In genomic region chr3:135573051-135573450, GRCm38 (mm10) we compare ENCODE assay signal across 18 mouse cellular contexts.
DNase-seq lines count a peak whose midpoint lies in the region; ATAC-seq and TF ChIP-seq lines count a peak whose summit lies in the region.
"Had no signal": no experiment of that assay in that cellular context is flagged by ENCODE, and none has a peak within 500 bp of the region (broad histone marks: within the 10 kb centered on the region; RNA-seq: fewer than 3 reads in every experiment).

No protein-coding gene starts in this region.

- TF ChIP-seq CTCF in lung, adult 2 months (IDR thresholded peaks at IDR 0.05; ENCODE audit: insufficient read depth, low read length) = no peak

- no peaks in the 10 kb centered on the region for H3K27me3 ChIP-seq in heart, embryonic 12.5 days (replicated peaks)
- no peaks in the 10 kb centered on the region for H3K27me3 ChIP-seq in lung, embryonic 15.5 days
- H3K27me3 ChIP-seq in lung, embryonic 16.5 days (ENCODE audit: control insufficient read depth, insufficient read depth, low read depth, low read length) = no peaks in the 10 kb centered on the region
- no peaks in the 10 kb centered on the region for H3K27me3 ChIP-seq in intestine, embryonic 15.5 days (replicated peaks)
- H3K27me3 ChIP-seq: hindbrain, embryonic 13.5 days; limb, embryonic 13.5 days had no signal

- peaks cover 9% of the 10 kb centered on the region for H3K36me3 ChIP-seq in heart, embryonic 12.5 days
- H3K36me3 ChIP-seq in lung, embryonic 15.5 days = no peaks in the 10 kb centered on the region
- H3K36me3 ChIP-seq in lung, embryonic 16.5 days (ENCODE audit: control insufficient read depth, insufficient read depth, low read length) = no peaks in the 10 kb centered on the region
- no peaks in the 10 kb centered on the region for H3K36me3 ChIP-seq in intestine, embryonic 15.5 days
- H3K36me3 ChIP-seq: hindbrain, embryonic 13.5 days; limb, embryonic 13.5 days had no signal

- no peak for ATAC-seq in heart, embryonic 12.5 days (ENCODE audit: insufficient number of reproducible peaks, low FRiP score)
- peak; percentile 44; the same call in 1 of the 2 replicates for ATAC-seq in lung, embryonic 15.5 days (ENCODE audit: borderline replicate concordance, extremely low read depth, low FRiP score, low TSS enrichment)
- peak; percentile 74 for ATAC-seq in lung, embryonic 16.5 days (ENCODE audit: low read depth)
- no peak for ATAC-seq in intestine, embryonic 15.5 days

- H3K9ac ChIP-seq in heart, embryonic 12.5 days = no peak overlapping the region
- no peak overlapping the region for H3K9ac ChIP-seq in lung, embryonic 15.5 days
- H3K9ac ChIP-seq in lung, embryonic 16.5 days (ENCODE audit: low read length) = no peak overlapping the region
- no peak overlapping the region for H3K9ac ChIP-seq in intestine, embryonic 15.5 days
- H3K9ac ChIP-seq: hindbrain, embryonic 13.5 days; limb, embryonic 13.5 days had no signal

- H3K4me3 ChIP-seq in heart, embryonic 12.5 days = no peak overlapping the region
- H3K4me3 ChIP-seq in lung, embryonic 15.5 days = no peak overlapping the region
- no peak overlapping the region for H3K4me3 ChIP-seq in lung, adult 2 months (replicated peaks; ENCODE audit: extremely low read depth, low read depth, low read length)
- H3K4me3 ChIP-seq in lung, embryonic 16.5 days (ENCODE audit: low read length) = no peak overlapping the region
- no peak overlapping the region for H3K4me3 ChIP-seq in intestine, embryonic 15.5 days (replicated peaks)
- H3K4me3 ChIP-seq: erythroblast, embryonic 14.5 days; hindbrain, embryonic 13.5 days; limb, embryonic 13.5 days had no signal

- H3K27ac ChIP-seq in heart, embryonic 12.5 days (ENCODE audit: poor library complexity, severe bottlenecking) = no peak overlapping the region
- no peak overlapping the region for H3K27ac ChIP-seq in lung, embryonic 15.5 days
- no peak overlapping the region for H3K27ac ChIP-seq in lung, embryonic 16.5 days (ENCODE audit: low read length)
- H3K27ac ChIP-seq in intestine, embryonic 15.5 days = no peak overlapping the region
- H3K27ac ChIP-seq: hindbrain, embryonic 13.5 days; limb, embryonic 13.5 days had no signal

- H3K9me3 ChIP-seq in heart, embryonic 12.5 days (replicated peaks) = no peaks in the 10 kb centered on the region
- H3K9me3 ChIP-seq in lung, embryonic 15.5 days = no peaks in the 10 kb centered on the region
- no peaks in the 10 kb centered on the region for H3K9me3 ChIP-seq in lung, embryonic 16.5 days (ENCODE audit: control insufficient read depth, low read length)
- H3K9me3 ChIP-seq in intestine, embryonic 15.5 days = no peaks in the 10 kb centered on the region
- H3K9me3 ChIP-seq: hindbrain, embryonic 13.5 days; limb, embryonic 13.5 days had no signal

- H3K4me2 ChIP-seq in heart, embryonic 12.5 days = no peak overlapping the region
- no peak overlapping the region for H3K4me2 ChIP-seq in lung, embryonic 15.5 days
- H3K4me2 ChIP-seq in lung, embryonic 16.5 days (ENCODE audit: low read depth, low read length) = no peak overlapping the region
- H3K4me2 ChIP-seq in intestine, embryonic 15.5 days (replicated peaks) = no peak overlapping the region
- H3K4me2 ChIP-seq: hindbrain, embryonic 13.5 days; limb, embryonic 13.5 days; midbrain, embryonic 11.5 days had no signal

- TF ChIP-seq POLR2A in lung, adult 2 months (IDR thresholded peaks at IDR 0.05; ENCODE audit: borderline replicate concordance, extremely low read depth, low read depth, low read length) = no peak

- 52% methylated on average over 6 of the region's 6 CpGs for WGBS in heart, embryonic 12.5 days
- WGBS in lung, embryonic 15.5 days = 40% methylated on average over 6 of the region's 6 CpGs
- 40% methylated on average over 6 of the region's 6 CpGs for WGBS in lung, adult 2 months
- 33% methylated on average over 6 of the region's 6 CpGs for WGBS in lung, embryonic 16.5 days
- 43% methylated on average over 6 of the region's 6 CpGs for WGBS in intestine, embryonic 15.5 days

- H3K4me1 ChIP-seq in heart, embryonic 12.5 days (replicated peaks) = peaks cover 30% of the 10 kb centered on the region
- peaks cover 12% of the 10 kb centered on the region; the same call in 1 of the 2 replicates for H3K4me1 ChIP-seq in lung, embryonic 15.5 days
- H3K4me1 ChIP-seq in lung, adult 2 months (ENCODE audit: control insufficient read depth, insufficient read depth, low read length) = peaks cover 10% of the 10 kb centered on the region
- H3K4me1 ChIP-seq in lung, embryonic 16.5 days (replicated peaks; ENCODE audit: control insufficient read depth, insufficient read depth, low read length) = no peaks in the 10 kb centered on the region
- no peaks in the 10 kb centered on the region for H3K4me1 ChIP-seq in intestine, embryonic 15.5 days (replicated peaks)
- H3K4me1 ChIP-seq: hindbrain, embryonic 13.5 days; limb, embryonic 13.5 days had no signal

- DNase-seq in heart, adult 8-10 months (ENCODE audit: low spot score) = peak; percentile 71
- DNase-seq in lung, adult 2 months = no peak
- peak; percentile 40 for DNase-seq in testis, postnatal 10 days (ENCODE audit: low spot score)
- DNase-seq in natural killer cell, adult 2 months (ENCODE audit: low spot score in 2 of 2) = no peak
- DNase-seq: adrenal gland, postnatal 14 days; B cell, adult 2 months; cerebellum, adult 9-11 months; gastrocnemius, postnatal 36 days; right cerebral cortex, postnatal 25 days; thymus, postnatal 4 days had no signal

Comparison
In these comparisons a context has a peak if more than half of its experiments do, and no peak if none do; other contexts are left out.
1. DNase-seq: peak in heart, adult 8-10 months (single experiment) and testis, postnatal 10 days (single experiment); none in lung, adult 2 months (single experiment) and natural killer cell, adult 2 months (0 of 2).
2. ATAC-seq: peak in lung, embryonic 15.5 days (single experiment) and lung, embryonic 16.5 days (single experiment); none in heart, embryonic 12.5 days (single experiment) and intestine, embryonic 15.5 days (single experiment).